Mouse (Mus musculus) megakaryocyte-erythroid progenitor cell, adult 5-6 weeks (primary cell): Measurements from ENCODE around the gene Cav1. TPM values are rescaled to one million over a fixed set of nuclear protein-coding genes. Genes with fewer than 3 reads are reported as not detected.
A peak's percentile ranks its signal among the peaks of the same experiment; 100 is the strongest.

ENCODE experiments used
- ATAC-seq: replicated peaks from 2 replicates; pipeline ENCODE4 v1.8.0; 2016; ENCODE audit warnings: mild to moderate bottlenecking, inconsistent platforms; ENCODE audit not compliant: severe bottlenecking, poor library complexity, low FRiP score, low TSS enrichment
- total RNA-seq, 2 experiments: library from RNA; stranded (forward) in 1 of 2; stranded (reverse) in 1 of 2; fragments of 200-1000, 215-1000 nt in 1 of 2; fragments of >200 nt in 1 of 2; fragmentation: Nextera tagmentation in 1 of 2; gene quantifications; 2 replicates each; pipeline ENCODE4 v1.2.3; 2014 to 2017

Cav1 gene
- total RNA-seq, 2 experiments from 2014 or later, result not detected

DNA sequence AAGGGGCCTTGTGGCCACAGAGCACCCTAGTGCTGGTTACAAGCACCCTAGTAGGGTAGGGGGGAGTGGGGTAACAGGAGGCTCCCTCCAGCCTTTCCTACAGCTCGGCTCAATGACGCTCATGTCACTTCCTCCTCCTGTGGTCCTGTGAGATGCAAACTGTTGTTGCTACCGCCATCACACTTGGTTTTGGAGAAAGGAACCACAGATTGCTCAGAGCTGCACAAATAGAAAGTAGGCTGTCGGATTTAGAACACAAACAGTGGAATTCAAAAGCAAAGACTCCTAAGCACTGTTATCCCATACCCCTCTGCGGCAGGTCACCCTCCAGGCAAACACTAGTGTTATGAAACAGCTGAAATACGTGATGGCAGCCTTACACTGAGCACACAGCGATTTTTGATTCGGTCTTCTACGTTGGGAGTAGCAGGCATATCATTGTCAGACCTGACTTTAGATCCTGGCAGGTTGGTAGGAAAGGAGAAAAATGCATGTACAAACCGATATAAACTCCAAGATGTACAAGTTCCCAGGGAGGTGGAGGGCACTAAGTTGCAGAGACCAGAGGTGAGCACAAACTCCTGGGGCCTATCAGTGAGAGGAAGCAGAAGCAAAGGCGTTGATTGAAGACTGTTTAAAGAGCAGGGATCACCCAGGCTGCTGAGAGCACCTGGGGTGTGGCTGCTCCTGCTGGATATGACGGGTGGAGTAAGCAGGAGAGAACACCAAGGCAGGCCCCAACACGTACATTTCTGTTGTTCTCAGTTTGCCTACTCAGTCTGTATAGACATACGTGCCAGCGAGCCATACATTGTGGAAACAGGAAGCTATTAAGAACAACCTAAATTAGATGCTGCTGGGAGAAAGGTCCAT, 10.4 kb downstream of the Cav1 start:
- ATAC-seq, result no peak

GRCm38 (mm10) chr6:17317167-17317524, 11.0 kb downstream of the Cav1 start:
- no peak for ATAC-seq

DNA sequence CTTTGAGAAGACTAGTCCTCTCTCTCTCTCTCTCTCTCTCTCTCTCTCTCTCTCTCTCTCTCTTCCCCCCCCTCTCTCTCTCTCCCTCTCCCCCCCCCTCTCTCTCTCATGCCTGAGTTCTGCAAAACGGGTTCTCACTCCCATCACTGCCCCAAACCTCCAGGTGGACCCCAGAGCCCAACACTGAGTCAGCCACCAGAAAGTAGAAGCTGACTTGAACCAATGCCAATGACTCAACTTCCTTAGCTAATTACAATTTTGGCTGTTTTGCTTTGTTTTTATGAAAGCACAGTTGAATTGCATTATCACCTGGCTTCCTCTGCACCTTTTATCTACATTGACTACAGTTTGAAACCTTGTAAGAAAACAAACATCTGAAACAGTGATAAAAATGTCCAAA, 11.8 kb downstream of the Cav1 start:
- ATAC-seq, result no peak

- ATAC-seq, result no peak
Observed at GRCm38 (mm10) chr6:17321976-17322375, 15.8 kb downstream of the Cav1 start.

- no peak for ATAC-seq
Observed at GRCm38 (mm10) chr6:17327216-17327615, 21.1 kb downstream of the Cav1 start.

DNA sequence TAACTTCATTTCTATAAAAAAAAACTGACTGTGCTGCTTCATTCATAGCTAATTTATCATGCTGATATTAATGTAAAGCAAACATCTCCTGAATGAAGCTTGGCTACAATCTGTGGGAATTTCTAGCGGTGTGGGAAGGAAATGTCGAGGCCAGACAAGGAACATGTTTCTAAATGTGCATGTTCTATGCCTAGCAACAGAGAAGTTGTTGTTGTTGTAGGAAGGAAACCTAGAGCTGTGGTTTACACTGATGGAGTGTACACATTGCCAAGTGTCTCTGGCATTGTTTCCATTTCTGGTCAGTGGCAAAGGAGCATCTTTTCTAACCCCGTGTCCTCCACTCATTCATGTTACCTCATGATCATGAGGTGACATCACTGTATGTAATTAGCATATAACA, 23.7 kb downstream of the Cav1 start:
- no peak for ATAC-seq

- ATAC-seq, result no peak
Observed at GRCm38 (mm10) chr6:17337724-17338123, 31.6 kb downstream of the Cav1 start.

DNA sequence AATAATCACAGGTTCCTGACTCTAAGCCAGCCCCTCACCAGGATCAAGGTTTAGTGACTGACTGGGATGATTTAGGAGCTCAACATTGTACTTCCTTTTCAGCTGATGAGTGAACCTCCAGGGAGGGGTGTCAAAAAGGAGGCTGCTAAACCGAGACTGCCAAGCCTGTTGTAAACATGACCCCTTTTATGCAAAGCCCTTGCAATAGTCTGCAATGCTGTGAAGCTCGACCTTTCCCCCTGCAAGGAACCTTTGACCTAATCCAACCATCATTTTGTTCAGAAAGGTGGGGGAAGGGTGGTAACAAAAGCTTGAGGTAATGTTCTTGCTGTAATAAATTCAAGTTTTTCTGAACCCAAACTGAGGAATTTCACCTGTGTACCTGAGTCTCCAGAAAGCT, 34.3 kb downstream of the Cav1 start:
- no peak for ATAC-seq

DNA sequence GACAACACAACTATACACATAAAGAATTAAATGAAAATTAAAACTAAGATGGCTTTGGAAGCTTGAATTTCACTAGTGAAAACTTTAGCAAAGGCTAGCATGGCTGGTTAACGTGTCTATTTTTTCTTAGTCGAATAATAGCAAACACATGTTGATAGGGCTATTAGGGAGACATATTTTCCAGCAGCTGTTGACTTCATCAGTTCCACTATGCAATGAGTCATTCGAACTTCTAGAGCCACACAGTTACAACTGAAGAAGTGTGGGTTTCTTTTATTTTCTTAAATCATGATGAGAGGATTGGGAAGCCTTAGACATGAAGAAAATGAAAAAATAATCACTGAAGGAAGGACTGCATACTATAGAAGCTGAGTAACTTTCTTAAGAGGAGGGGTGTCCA, 41.9 kb downstream of the Cav1 start:
- ATAC-seq, result no peak

- no peak for ATAC-seq
Observed at GRCm38 (mm10) chr6:17350803-17351202, 44.7 kb downstream of the Cav1 start.

- ATAC-seq, result peak; percentile 71
Observed at GRCm38 (mm10) chr6:17358896-17359690, 53.0 kb downstream of the Cav1 start.

DNA sequence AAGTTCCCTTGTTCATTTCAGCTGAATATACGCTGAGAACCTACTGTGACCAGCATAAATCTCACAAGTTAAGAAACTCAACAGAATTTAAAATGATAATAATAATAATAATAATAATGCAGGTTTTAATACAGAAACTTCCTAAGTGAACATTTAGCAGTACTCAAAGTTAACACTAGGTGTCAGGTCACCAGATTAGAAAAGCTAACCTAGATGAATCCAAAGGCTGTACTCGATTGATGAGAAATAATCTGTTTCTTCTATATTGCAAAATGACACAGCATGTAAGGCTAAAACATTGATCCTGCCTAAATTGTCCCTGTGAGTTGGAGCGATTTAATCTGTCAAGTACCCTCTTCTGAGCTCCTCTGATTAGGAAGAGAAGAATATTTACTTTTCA, 56.6 kb downstream of the Cav1 start:
- ATAC-seq, result 0 out of 2 replicates have a peak, but pooled peaks have one; percentile 62

- ATAC-seq, result peak; percentile 98
Observed at GRCm38 (mm10) chr6:17363446-17364179, 57.5 kb downstream of the Cav1 start.

- ATAC-seq, result no peak
Observed at GRCm38 (mm10) chr6:17374326-17374725, 68.2 kb downstream of the Cav1 start.

DNA sequence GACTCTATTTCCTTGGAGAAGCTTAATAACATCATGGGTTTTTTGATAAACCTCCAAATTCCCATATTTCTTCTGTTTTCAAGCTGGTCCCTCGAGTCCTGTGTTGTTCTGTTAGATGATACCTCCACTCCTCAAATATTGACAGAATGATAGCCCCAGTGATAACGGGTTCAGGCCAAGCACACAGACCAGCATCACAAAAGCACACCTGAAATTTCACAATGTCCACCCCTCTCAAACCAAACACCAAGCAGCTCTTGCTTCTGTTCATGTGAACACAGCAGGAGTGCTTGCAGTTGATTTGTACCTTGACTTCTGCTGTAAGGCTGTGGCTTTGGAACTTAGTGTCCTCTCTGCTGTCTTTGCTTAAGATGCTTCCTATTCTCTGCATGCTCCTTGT, 71.2 kb downstream of the Cav1 start:
- no peak for ATAC-seq

GRCm38 (mm10) chr6:17380102-17380501, 74.0 kb downstream of the Cav1 start:
- ATAC-seq, result no peak

- ATAC-seq, result no peak
Observed at GRCm38 (mm10) chr6:17381690-17382089, 75.6 kb downstream of the Cav1 start.

- ATAC-seq, result no peak
Observed at GRCm38 (mm10) chr6:17385531-17385930, 79.4 kb downstream of the Cav1 start.

DNA sequence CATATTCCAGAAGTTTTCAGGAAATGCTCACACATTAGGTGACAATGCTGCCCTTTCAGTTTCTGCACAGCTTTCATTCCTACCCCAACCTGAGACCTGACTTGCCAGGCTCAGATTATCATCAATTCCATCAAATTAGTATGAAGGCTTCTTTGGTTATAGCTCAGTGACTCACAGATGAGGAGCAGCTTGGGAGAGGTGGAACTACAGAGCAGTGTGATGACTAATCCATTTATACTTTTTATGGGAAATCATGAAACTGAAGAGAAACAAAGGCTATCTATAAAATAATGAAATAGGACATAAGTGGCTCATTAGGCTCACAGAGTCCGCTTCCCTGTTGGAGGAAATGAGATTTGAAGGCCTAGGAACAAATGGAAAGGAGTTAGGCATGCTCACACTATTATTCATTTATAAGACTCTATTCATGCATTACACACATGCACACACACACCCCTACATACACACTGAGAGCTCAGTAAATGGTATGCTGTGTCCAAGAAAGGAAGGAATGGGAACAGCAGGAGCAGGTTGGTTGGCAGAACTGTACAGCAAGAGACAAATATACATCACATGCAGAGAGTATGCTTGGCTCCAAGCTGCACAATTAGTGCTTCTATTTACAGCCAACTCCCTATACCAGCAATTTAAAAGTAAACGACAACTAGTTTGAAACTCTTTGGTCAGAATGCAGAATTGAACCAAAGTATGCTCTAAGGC, 82.0 kb downstream of the Cav1 start:
- no peak for ATAC-seq
